Mouse (Mus musculus) layer of hippocampus, postnatal 14 days (tissue): ENCODE results near the gene Gm28827. TPM values are rescaled to one million over a fixed set of nuclear protein-coding genes. Genes with fewer than 3 reads are reported as not detected.
"Not testable (repeated sequence)": the region's sequence is repeated elsewhere in the genome, so short reads cannot be mapped to it uniquely, and the experiment has no call there.

Experiments
- DNase-seq, 2 experiments: peaks; one replicate each; pipeline ENCODE4 v3.0.0; 2021 to 2022; ENCODE audit warnings: low spot score in 2 of 2, mixed read lengths in 1 of 2
- long read RNA-seq, 2 experiments: library from polyadenylated mRNA; stranded (forward); transcript quantifications; one replicate each; pipeline ENCODE4 v2.0.0; 2021
- total RNA-seq, 2 experiments: library from RNA; stranded (reverse); gene quantifications; 2 replicates each; pipeline ENCODE4 v1.2.3; 2021

Gene Gm28827
- not detected for total RNA-seq
- long read RNA-seq, experiment 1, result 0 reads
- long read RNA-seq, experiment 2, result 0 reads

- not testable (repeated sequence) for DNase-seq
These were observed at the start of gene Gm28827 for GRCm38 (mm10) chrY:83030647-83031046. Gene Gm28827 (plus strand): TSS chrY:83030947.
